Mouse (Mus musculus): ENCODE data around the gene Ikzf1. TPM values are rescaled to one million over a fixed set of nuclear protein-coding genes. Genes with fewer than 3 reads are reported as not detected.

Gene Ikzf1
- polyA plus RNA-seq, 1 experiment from 2014 or later = 1.9 TPM

GRCm38 (mm10) chr11:11769281-11769680 lies 84.5 kb downstream of the Ikzf1 start:
- no peaks in the 10 kb centered on the region for H3K27me3 ChIP-seq (ENCODE audit: control insufficient read depth, insufficient read depth, low read length)
- H3K9ac ChIP-seq (ENCODE audit: low read length) = no peak overlapping the region
- H3K4me1 ChIP-seq (ENCODE audit: control insufficient read depth, insufficient read depth, low read length) = no peaks in the 10 kb centered on the region
- no peak for DNase-seq (ENCODE audit: low spot score)
- no peak overlapping the region for H3K4me2 ChIP-seq (ENCODE audit: low read depth, severe bottlenecking)
- no peaks in the 10 kb centered on the region for H3K36me3 ChIP-seq (ENCODE audit: control insufficient read depth, insufficient read depth, low read length)
- no peaks in the 10 kb centered on the region for H3K9me3 ChIP-seq (ENCODE audit: control insufficient read depth, low read length)
- WGBS = 95% methylated on average over 20 of the region's 20 CpGs
- H3K4me3 ChIP-seq (ENCODE audit: low read depth, low read length) = no peak overlapping the region
- H3K27ac ChIP-seq (replicated peaks; ENCODE audit: low read depth, low read length) = no peak overlapping the region
- ATAC-seq (ENCODE audit: insufficient number of reproducible peaks, low FRiP score, low TSS enrichment, low read depth) = no peak

- Histone ChIP-seq H3K4me3 (ENCODE audit: low read depth, low read length) (no peak overlapping the region), H3K9me3 (ENCODE audit: control insufficient read depth, low read length) (no peaks in the 10 kb centered on the region), H3K9ac (ENCODE audit: low read length) (no peak overlapping the region), H3K36me3 (ENCODE audit: control insufficient read depth, insufficient read depth, low read length) (no peaks in the 10 kb centered on the region), H3K4me2 (ENCODE audit: low read depth, severe bottlenecking) (no peak overlapping the region), H3K27me3 (ENCODE audit: control insufficient read depth, insufficient read depth, low read length) (no peaks in the 10 kb centered on the region), H3K27ac (replicated peaks; ENCODE audit: low read depth, low read length) (no peak overlapping the region), H3K4me1 (ENCODE audit: control insufficient read depth, insufficient read depth, low read length) (no peaks in the 10 kb centered on the region)
- DNase-seq (ENCODE audit: low spot score) (no peak), ATAC-seq (ENCODE audit: insufficient number of reproducible peaks, low FRiP score, low TSS enrichment, low read depth) (no peak)
- 78% methylated on average over 3 of the region's 3 CpGs for WGBS
Measured at GRCm38 (mm10) chr11:11770691-11771090, 85.9 kb downstream of the Ikzf1 start.

GRCm38 (mm10) chr11:11772196-11772595 lies 87.4 kb downstream of the Ikzf1 start:
- H3K27me3 ChIP-seq (ENCODE audit: control insufficient read depth, insufficient read depth, low read length) = no peaks in the 10 kb centered on the region
- no peak overlapping the region for H3K4me2 ChIP-seq (ENCODE audit: low read depth, severe bottlenecking)
- WGBS = 93% methylated on average over 4 of the region's 4 CpGs
- H3K4me1 ChIP-seq (ENCODE audit: control insufficient read depth, insufficient read depth, low read length) = no peaks in the 10 kb centered on the region
- no peak overlapping the region for H3K9ac ChIP-seq (ENCODE audit: low read length)
- no peaks in the 10 kb centered on the region for H3K36me3 ChIP-seq (ENCODE audit: control insufficient read depth, insufficient read depth, low read length)
- no peak overlapping the region for H3K4me3 ChIP-seq (ENCODE audit: low read depth, low read length)
- H3K27ac ChIP-seq (replicated peaks; ENCODE audit: low read depth, low read length) = no peak overlapping the region
- DNase-seq (ENCODE audit: low spot score) = no peak
- ATAC-seq (ENCODE audit: insufficient number of reproducible peaks, low FRiP score, low TSS enrichment, low read depth) = no peak
- H3K9me3 ChIP-seq (ENCODE audit: control insufficient read depth, low read length) = no peaks in the 10 kb centered on the region

GRCm38 (mm10) chr11:11774384-11774783 lies 89.6 kb downstream of the Ikzf1 start:
- H3K9ac ChIP-seq (ENCODE audit: low read length) = no peak overlapping the region
- no peaks in the 10 kb centered on the region for H3K27me3 ChIP-seq (ENCODE audit: control insufficient read depth, insufficient read depth, low read length)
- no peak overlapping the region for H3K4me3 ChIP-seq (ENCODE audit: low read depth, low read length)
- H3K36me3 ChIP-seq (ENCODE audit: control insufficient read depth, insufficient read depth, low read length) = no peaks in the 10 kb centered on the region
- H3K27ac ChIP-seq (replicated peaks; ENCODE audit: low read depth, low read length) = no peak overlapping the region
- WGBS = 93% methylated on average over 4 of the region's 4 CpGs
- H3K4me1 ChIP-seq (ENCODE audit: control insufficient read depth, insufficient read depth, low read length) = no peaks in the 10 kb centered on the region
- no peaks in the 10 kb centered on the region for H3K9me3 ChIP-seq (ENCODE audit: control insufficient read depth, low read length)
- H3K4me2 ChIP-seq (ENCODE audit: low read depth, severe bottlenecking) = no peak overlapping the region
- ATAC-seq (ENCODE audit: insufficient number of reproducible peaks, low FRiP score, low TSS enrichment, low read depth) = no peak
- DNase-seq (ENCODE audit: low spot score) = no peak

- DNase-seq (ENCODE audit: low spot score) (no peak), ATAC-seq (ENCODE audit: insufficient number of reproducible peaks, low FRiP score, low TSS enrichment, low read depth) (no peak)
- Histone ChIP-seq H3K27me3 (ENCODE audit: control insufficient read depth, insufficient read depth, low read length) (no peaks in the 10 kb centered on the region), H3K4me2 (ENCODE audit: low read depth, severe bottlenecking) (no peak overlapping the region), H3K4me3 (ENCODE audit: low read depth, low read length) (no peak overlapping the region), H3K4me1 (ENCODE audit: control insufficient read depth, insufficient read depth, low read length) (no peaks in the 10 kb centered on the region), H3K27ac (replicated peaks; ENCODE audit: low read depth, low read length) (no peak overlapping the region), H3K9me3 (ENCODE audit: control insufficient read depth, low read length) (no peaks in the 10 kb centered on the region), H3K9ac (ENCODE audit: low read length) (no peak overlapping the region), H3K36me3 (ENCODE audit: control insufficient read depth, insufficient read depth, low read length) (no peaks in the 10 kb centered on the region)
- WGBS = 94% methylated on average over 5 of the region's 5 CpGs
Measured at GRCm38 (mm10) chr11:11774893-11775292, 90.1 kb downstream of the Ikzf1 start.

GRCm38 (mm10) chr11:11776071-11776821 lies 91.4 kb downstream of the Ikzf1 start:
- WGBS = 76% methylated on average over 4 of the region's 4 CpGs
- Histone ChIP-seq H3K9me3 (ENCODE audit: control insufficient read depth, low read length) (no peaks in the 10 kb centered on the region), H3K4me3 (ENCODE audit: low read depth, low read length) (no peak overlapping the region), H3K9ac (ENCODE audit: low read length) (no peak overlapping the region), H3K4me1 (ENCODE audit: control insufficient read depth, insufficient read depth, low read length) (no peaks in the 10 kb centered on the region), H3K27ac (replicated peaks; ENCODE audit: low read depth, low read length) (no peak overlapping the region), H3K27me3 (ENCODE audit: control insufficient read depth, insufficient read depth, low read length) (no peaks in the 10 kb centered on the region), H3K36me3 (ENCODE audit: control insufficient read depth, insufficient read depth, low read length) (no peaks in the 10 kb centered on the region), H3K4me2 (ENCODE audit: low read depth, severe bottlenecking) (no peak overlapping the region)
- no peak for ATAC-seq (ENCODE audit: insufficient number of reproducible peaks, low FRiP score, low TSS enrichment, low read depth)
- DNase-seq (ENCODE audit: low spot score) = no peak

- H3K4me3 ChIP-seq (ENCODE audit: low read depth, low read length) = no peak overlapping the region
- no peak overlapping the region for H3K4me2 ChIP-seq (ENCODE audit: low read depth, severe bottlenecking)
- no peak overlapping the region for H3K9ac ChIP-seq (ENCODE audit: low read length)
- 87% methylated on average over 7 of the region's 7 CpGs for WGBS
- H3K27ac ChIP-seq (replicated peaks; ENCODE audit: low read depth, low read length) = no peak overlapping the region
- no peak for ATAC-seq (ENCODE audit: insufficient number of reproducible peaks, low FRiP score, low TSS enrichment, low read depth)
- no peaks in the 10 kb centered on the region for H3K36me3 ChIP-seq (ENCODE audit: control insufficient read depth, insufficient read depth, low read length)
- no peaks in the 10 kb centered on the region for H3K4me1 ChIP-seq (ENCODE audit: control insufficient read depth, insufficient read depth, low read length)
- no peaks in the 10 kb centered on the region for H3K9me3 ChIP-seq (ENCODE audit: control insufficient read depth, low read length)
- no peaks in the 10 kb centered on the region for H3K27me3 ChIP-seq (ENCODE audit: control insufficient read depth, insufficient read depth, low read length)
- no peak for DNase-seq (ENCODE audit: low spot score)
Measured at GRCm38 (mm10) chr11:11776822-11777174, 92.0 kb downstream of the Ikzf1 start.

- no peak for DNase-seq (ENCODE audit: low spot score)
- 75% methylated on average over 3 of the region's 3 CpGs for WGBS
Measured at GRCm38 (mm10) chr11:11777246-11777645, 92.4 kb downstream of the Ikzf1 start.

GRCm38 (mm10) chr11:11777796-11778195 lies 93.0 kb downstream of the Ikzf1 start:
- no peak overlapping the region for H3K27ac ChIP-seq (replicated peaks; ENCODE audit: low read depth, low read length)
- H3K9me3 ChIP-seq (ENCODE audit: control insufficient read depth, low read length) = no peaks in the 10 kb centered on the region
- DNase-seq (ENCODE audit: low spot score) (no peak), ATAC-seq (ENCODE audit: insufficient number of reproducible peaks, low FRiP score, low TSS enrichment, low read depth) (no peak)
- H3K4me2 ChIP-seq (ENCODE audit: low read depth, severe bottlenecking) = no peak overlapping the region
- H3K9ac ChIP-seq (ENCODE audit: low read length) = no peak overlapping the region
- H3K27me3 ChIP-seq (ENCODE audit: control insufficient read depth, insufficient read depth, low read length) = no peaks in the 10 kb centered on the region
- H3K4me3 ChIP-seq (ENCODE audit: low read depth, low read length) = no peak overlapping the region
- WGBS = 90% methylated on average over 2 of the region's 2 CpGs
- no peaks in the 10 kb centered on the region for H3K4me1 ChIP-seq (ENCODE audit: control insufficient read depth, insufficient read depth, low read length)
- no peaks in the 10 kb centered on the region for H3K36me3 ChIP-seq (ENCODE audit: control insufficient read depth, insufficient read depth, low read length)

More at GRCm38 (mm10) chr11:11777246-11777645, 92.4 kb downstream of the Ikzf1 start:
- no peak overlapping the region for H3K4me2 ChIP-seq (ENCODE audit: low read depth, severe bottlenecking)
- H3K27ac ChIP-seq (replicated peaks; ENCODE audit: low read depth, low read length) = no peak overlapping the region
- no peak for ATAC-seq (ENCODE audit: insufficient number of reproducible peaks, low FRiP score, low TSS enrichment, low read depth)
- H3K9ac ChIP-seq (ENCODE audit: low read length) = no peak overlapping the region
- H3K36me3 ChIP-seq (ENCODE audit: control insufficient read depth, insufficient read depth, low read length) = no peaks in the 10 kb centered on the region
- no peaks in the 10 kb centered on the region for H3K4me1 ChIP-seq (ENCODE audit: control insufficient read depth, insufficient read depth, low read length)
- no peaks in the 10 kb centered on the region for H3K9me3 ChIP-seq (ENCODE audit: control insufficient read depth, low read length)
- no peaks in the 10 kb centered on the region for H3K27me3 ChIP-seq (ENCODE audit: control insufficient read depth, insufficient read depth, low read length)
- H3K4me3 ChIP-seq (ENCODE audit: low read depth, low read length) = no peak overlapping the region
